Mouse (Mus musculus): ENCODE results near the gene Zfp334. TPM values are rescaled to one million over a fixed set of nuclear protein-coding genes. Genes with fewer than 3 reads are reported as not detected.

The Zfp334 gene
- polyA plus RNA-seq, 1 experiment from 2014 or later: 5.9 TPM

- Histone ChIP-seq H3K9me3 (ENCODE audit: control insufficient read depth, low read length) (no peaks in the 10 kb centered on the region), H3K4me1 (replicated peaks; ENCODE audit: control insufficient read depth, insufficient read depth, low read length) (peaks cover 19% of the 10 kb centered on the region)
- WGBS: 12% methylated on average over 3 of the region's 3 CpGs
Observed at GRCm38 (mm10) chr2:165329703-165330102, 58.4 kb downstream of the Zfp334 start.

DNA sequence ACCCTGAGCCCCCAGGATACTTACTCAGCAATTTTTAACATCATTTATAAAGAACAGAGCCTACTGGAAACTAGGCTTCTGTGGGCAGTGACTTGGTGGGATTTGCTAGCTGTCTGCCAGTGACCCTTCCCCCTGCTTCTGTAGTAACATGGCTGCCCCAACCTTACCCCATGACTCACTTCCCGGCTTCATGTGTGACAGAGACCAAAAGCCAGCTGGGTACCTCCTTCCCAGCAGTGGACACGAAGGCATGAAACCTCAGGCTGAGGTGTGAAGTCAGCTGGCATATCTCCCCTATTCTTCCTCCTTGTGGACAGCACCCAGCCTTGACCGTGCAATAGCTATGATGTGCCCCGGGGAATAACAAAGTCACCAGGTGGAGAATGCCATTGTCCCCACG is 59.3 kb downstream of the Zfp334 start:
- Histone ChIP-seq H3K36me3 (ENCODE audit: control insufficient read depth, insufficient read depth, low read length) (no peaks in the 10 kb centered on the region), H3K4me1 (replicated peaks; ENCODE audit: control insufficient read depth, insufficient read depth, low read length) (peaks cover 28% of the 10 kb centered on the region), H3K4me2 (ENCODE audit: low read depth, low read length) (no peak overlapping the region), H3K9ac (ENCODE audit: low read length) (no peak overlapping the region), H3K4me3 (ENCODE audit: low read length) (no peak overlapping the region), H3K27me3 (ENCODE audit: control insufficient read depth, insufficient read depth, low read depth, low read length) (no peaks in the 10 kb centered on the region), H3K27ac (ENCODE audit: low read length) (no peak overlapping the region), H3K9me3 (ENCODE audit: control insufficient read depth, low read length) (no peaks in the 10 kb centered on the region)
- WGBS: 68% methylated on average over 5 of the region's 5 CpGs
- no peak for ATAC-seq (ENCODE audit: low read depth)

More at GRCm38 (mm10) chr2:165329703-165330102, 58.4 kb downstream of the Zfp334 start:
- H3K4me3 ChIP-seq (ENCODE audit: low read length): no peak overlapping the region
- H3K36me3 ChIP-seq (ENCODE audit: control insufficient read depth, insufficient read depth, low read length): no peaks in the 10 kb centered on the region
- no peak overlapping the region for H3K4me2 ChIP-seq (ENCODE audit: low read depth, low read length)
- no peak overlapping the region for H3K27ac ChIP-seq (ENCODE audit: low read length)
- H3K9ac ChIP-seq (ENCODE audit: low read length): no peak overlapping the region
- ATAC-seq (ENCODE audit: low read depth): no peak
- no peaks in the 10 kb centered on the region for H3K27me3 ChIP-seq (ENCODE audit: control insufficient read depth, insufficient read depth, low read depth, low read length)

DNA sequence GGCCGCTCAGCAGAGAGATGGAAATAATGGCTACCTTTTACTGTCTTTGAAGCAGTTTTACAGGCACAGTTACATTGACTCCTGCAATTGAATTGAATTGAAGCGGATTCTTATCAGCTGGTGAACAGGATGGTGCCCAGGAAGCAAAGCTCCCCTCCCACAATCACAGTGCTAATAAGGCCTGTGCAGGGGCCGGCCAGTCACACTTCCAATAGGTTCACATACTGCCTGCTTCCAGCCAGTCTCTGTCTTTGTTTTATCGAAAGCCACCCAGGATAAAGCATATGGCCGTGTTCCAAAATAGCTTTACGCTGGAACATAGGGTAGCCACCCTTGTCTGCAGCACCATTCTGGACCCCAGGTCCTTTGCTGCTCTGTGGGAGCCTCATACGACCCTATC is 60.7 kb downstream of the Zfp334 start:
- peak overlapping the region; percentile 92 for H3K4me3 ChIP-seq (ENCODE audit: low read length)

DNA sequence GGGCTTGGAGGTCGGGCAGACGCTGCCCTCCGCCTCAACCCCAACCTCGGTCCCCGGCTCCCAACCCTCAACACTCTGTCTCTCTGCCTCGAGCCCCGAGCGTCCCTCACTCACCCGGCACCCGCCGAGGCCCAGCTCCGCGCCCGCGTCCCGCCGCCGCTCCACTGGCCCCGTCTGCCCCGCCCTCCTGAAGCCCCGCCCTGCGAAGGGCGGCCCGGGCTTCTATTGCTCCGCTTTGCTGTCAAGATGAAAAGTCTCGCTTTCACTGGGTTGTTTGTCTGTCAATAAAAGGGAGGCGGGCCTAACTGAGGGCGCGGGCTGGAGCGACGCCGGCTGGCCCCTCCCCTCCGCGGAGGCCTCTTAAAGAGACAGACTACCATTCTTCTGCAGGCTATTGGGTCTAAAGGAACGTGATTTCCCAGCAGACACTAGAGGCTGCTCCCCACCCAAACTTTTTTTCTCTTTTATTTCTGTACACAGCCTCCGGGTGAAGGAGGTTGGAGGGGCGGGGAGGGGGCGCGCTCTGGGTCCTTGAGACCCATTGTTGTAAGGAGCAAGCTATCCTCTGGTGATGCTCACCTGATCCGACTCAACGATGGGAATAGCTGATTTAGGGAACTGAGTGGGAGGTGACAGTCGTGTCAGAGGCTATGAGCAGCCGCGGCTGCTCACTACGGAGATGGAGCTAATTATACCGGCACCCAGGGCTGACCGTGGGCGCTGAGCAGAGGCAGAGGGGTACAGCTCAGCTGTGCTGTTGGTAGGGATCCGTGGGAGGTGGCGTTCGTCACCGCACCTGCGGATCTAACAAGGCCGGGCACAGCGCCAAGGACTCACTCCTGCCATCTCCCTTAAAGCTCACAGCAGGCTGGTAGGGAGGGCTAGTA is 61.5 kb downstream of the Zfp334 start, which contains the start of gene Elmo2:
Gene Elmo2 (minus strand): TSS at position 176 of the 887 bp plus-strand sequence.
- Histone ChIP-seq H3K9ac (ENCODE audit: low read length) (peak within 1 kb of the TSS; percentile 92), H3K4me1 (replicated peaks; ENCODE audit: control insufficient read depth, insufficient read depth, low read length) (peaks cover 40% of the 10 kb centered on the region)
- under 1% methylated on average over 52 of the region's 55 CpGs for WGBS

More for the DNA sequence above, 60.7 kb downstream of the Zfp334 start:
- no peaks in the 10 kb centered on the region for H3K36me3 ChIP-seq (ENCODE audit: control insufficient read depth, insufficient read depth, low read length)
- H3K27ac ChIP-seq (ENCODE audit: low read length): no peak overlapping the region
- no peaks in the 10 kb centered on the region for H3K27me3 ChIP-seq (ENCODE audit: control insufficient read depth, insufficient read depth, low read depth, low read length)
- H3K4me1 ChIP-seq (replicated peaks; ENCODE audit: control insufficient read depth, insufficient read depth, low read length): peaks cover 33% of the 10 kb centered on the region
- H3K4me2 ChIP-seq (ENCODE audit: low read depth, low read length): peak overlapping the region; percentile 93
- 45% methylated on average over 7 of the region's 7 CpGs for WGBS
- peak overlapping the region; percentile 76 for H3K9ac ChIP-seq (ENCODE audit: low read length)
- no peaks in the 10 kb centered on the region for H3K9me3 ChIP-seq (ENCODE audit: control insufficient read depth, low read length)
- ATAC-seq (ENCODE audit: low read depth): no peak

GRCm38 (mm10) chr2:165325521-165326303 is 62.3 kb downstream of the Zfp334 start:
- peak; percentile 19 for ATAC-seq (ENCODE audit: low read depth)
- Histone ChIP-seq H3K27me3 (ENCODE audit: control insufficient read depth, insufficient read depth, low read depth, low read length) (no peaks in the 10 kb centered on the region), H3K4me2 (ENCODE audit: low read depth, low read length) (peak overlapping the region; percentile 90), H3K9me3 (ENCODE audit: control insufficient read depth, low read length) (no peaks in the 10 kb centered on the region), H3K9ac (ENCODE audit: low read length) (peak overlapping the region; percentile 92), H3K36me3 (ENCODE audit: control insufficient read depth, insufficient read depth, low read length) (no peaks in the 10 kb centered on the region), H3K4me1 (replicated peaks; ENCODE audit: control insufficient read depth, insufficient read depth, low read length) (peaks cover 49% of the 10 kb centered on the region), H3K27ac (ENCODE audit: low read length) (peak overlapping the region; percentile 68), H3K4me3 (ENCODE audit: low read length) (peak overlapping the region; percentile 92)
- WGBS: under 1% methylated on average over 30 of the region's 30 CpGs

More for the DNA sequence above, 61.5 kb downstream of the Zfp334 start, which contains the start of gene Elmo2:
- H3K36me3 ChIP-seq (ENCODE audit: control insufficient read depth, insufficient read depth, low read length): no peaks in the 10 kb centered on the region
- ATAC-seq (ENCODE audit: low read depth): peak; percentile 98
- peak within 1 kb of the TSS; percentile 68 for H3K27ac ChIP-seq (ENCODE audit: low read length)
- H3K27me3 ChIP-seq (ENCODE audit: control insufficient read depth, insufficient read depth, low read depth, low read length): no peaks in the 10 kb centered on the region
- H3K9me3 ChIP-seq (ENCODE audit: control insufficient read depth, low read length): no peaks in the 10 kb centered on the region
- peak within 1 kb of the TSS; percentile 92 for H3K4me3 ChIP-seq (ENCODE audit: low read length)
- H3K4me2 ChIP-seq (ENCODE audit: low read depth, low read length): peak within 1 kb of the TSS; percentile 93

Other genes with a start within 250 kb of the Zfp334 start
- gene Cdh22, start 153.4 kb downstream of the Zfp334 start, polyA plus RNA-seq (2015; fragmentation: Nextera tagmentation; extraction: Ambion mirVana): 0.67 and 0.88 TPM in 2 replicates
- gene Slc35c2, start 100.4 kb downstream of the Zfp334 start, polyA plus RNA-seq (2015; fragmentation: Nextera tagmentation; extraction: Ambion mirVana): 47.9 and 48.0 TPM in 2 replicates
- gene Elmo2, start 61.8 kb downstream of the Zfp334 start, polyA plus RNA-seq (2015; fragmentation: Nextera tagmentation; extraction: Ambion mirVana): 76.6 and 82.8 TPM in 2 replicates
- gene Zfp663, start 19.5 kb downstream of the Zfp334 start, polyA plus RNA-seq (2015; fragmentation: Nextera tagmentation; extraction: Ambion mirVana): 1.1 and 1.9 TPM in 2 replicates
- gene Ocstamp, start 12.1 kb upstream of the Zfp334 start, polyA plus RNA-seq (2015; fragmentation: Nextera tagmentation; extraction: Ambion mirVana): 0.18 TPM in 1 of 2 replicates, not detected in the other
- 0.57 and 0.80 TPM in 2 replicates for gene Slc13a3, start 85.0 kb upstream of the Zfp334 start, polyA plus RNA-seq (2015; fragmentation: Nextera tagmentation; extraction: Ambion mirVana)
- 29.4 and 30.6 TPM in 2 replicates for gene Trp53rka, start 105.1 kb upstream of the Zfp334 start, polyA plus RNA-seq (2015; fragmentation: Nextera tagmentation; extraction: Ambion mirVana)
- 12.7 and 13.1 TPM in 2 replicates for gene Slc2a10, start 115.5 kb upstream of the Zfp334 start, polyA plus RNA-seq (2015; fragmentation: Nextera tagmentation; extraction: Ambion mirVana)
- gene Eya2, start 206.8 kb upstream of the Zfp334 start, polyA plus RNA-seq (2015; fragmentation: Nextera tagmentation; extraction: Ambion mirVana): 6.0 and 6.9 TPM in 2 replicates

Data from lung, embryonic 16.5 days (tissue).